Mouse (Mus musculus): ENCODE measurements at regions not wholly inside any gene's neighbourhood (a gene's known extent, or its start where the extent isn't known, plus 50 kb on each side); places are given as distances from the start of the nearest gene placed in this dataset.

DNA sequence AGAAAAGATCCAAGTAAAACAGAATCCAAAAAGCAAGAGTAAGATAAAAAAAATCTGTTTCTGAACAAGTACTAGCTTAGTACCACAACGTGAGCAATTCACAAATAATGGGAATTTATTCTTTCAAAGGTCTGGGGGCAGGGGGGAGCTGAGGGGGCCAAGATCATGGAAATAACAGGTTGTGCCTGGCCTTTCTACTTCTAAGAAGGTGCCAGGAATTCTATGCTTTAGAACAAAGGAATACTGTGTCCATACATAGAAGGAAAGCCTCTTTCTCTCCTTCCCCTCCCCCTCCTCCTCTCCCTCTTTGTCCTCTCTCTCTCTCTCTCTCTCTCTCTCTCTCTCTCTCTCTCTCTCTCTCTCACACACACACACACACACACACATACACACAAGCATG lies 408.1 kb downstream of the Mat2b start:
- TF ChIP-seq E2F4 (IDR thresholded peaks at IDR 0.05; ENCODE audit: insufficient read depth) (no peak), REST (IDR thresholded peaks at IDR 0.05; ENCODE audit: insufficient read depth, insufficient read length) (no peak), CEBPB (IDR thresholded peaks at IDR 0.05; ENCODE audit: insufficient read depth, poor library complexity, severe bottlenecking) (no peak), POLR2A (IDR thresholded peaks at IDR 0.05; ENCODE audit: insufficient read length, low read depth) (no peak), POLR2AphosphoS2 (IDR thresholded peaks at IDR 0.05; ENCODE audit: insufficient read length, low read depth) (no peak), USF1 (IDR thresholded peaks at IDR 0.05; ENCODE audit: low read depth) (no peak), TCF12 (IDR thresholded peaks at IDR 0.05; ENCODE audit: insufficient read depth, poor library complexity, severe bottlenecking) (no peak), MAX (IDR thresholded peaks at IDR 0.05; ENCODE audit: low read depth) (no peak)

Data from myocyte (in vitro differentiated cells).